Mouse (Mus musculus): ENCODE measurements around the gene E430018J23Rik. TPM values are rescaled to one million over a fixed set of nuclear protein-coding genes. Genes with fewer than 3 reads are reported as not detected.
"Not testable (repeated sequence)": the region's sequence is repeated elsewhere in the genome, so short reads cannot be mapped to it uniquely, and the experiment has no call there.

E430018J23Rik gene
- polyA plus RNA-seq, 1 experiment from 2014 or later: 3.9 TPM

DNA sequence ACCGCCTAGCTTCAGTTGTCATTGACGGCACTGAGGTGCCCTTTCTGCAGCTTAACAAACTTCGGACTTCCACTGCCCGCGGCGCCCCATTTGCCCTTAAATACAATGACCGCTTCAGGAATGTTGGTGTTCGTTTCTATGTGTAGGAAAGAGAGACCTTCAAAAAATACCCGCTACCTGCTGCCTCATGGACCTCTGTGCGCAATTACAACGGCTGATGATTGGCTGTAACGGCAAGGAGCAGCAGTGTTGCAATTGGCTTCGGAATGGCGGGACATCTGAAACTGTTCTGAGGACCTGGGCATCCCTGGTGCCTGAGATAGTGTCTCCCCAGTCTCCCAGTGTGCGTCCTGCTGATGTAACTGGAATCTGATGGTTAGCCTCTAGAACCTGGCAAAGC lies 28.8 kb upstream of the E430018J23Rik start:
- Histone ChIP-seq H3K4me2 (replicated peaks; ENCODE audit: low read depth) (peak overlapping the region; percentile 93), H3K9me3 (ENCODE audit: control insufficient read depth, low read length) (no peaks in the 10 kb centered on the region), H3K4me3 (ENCODE audit: low read depth, low read length) (peak overlapping the region; percentile 75), H3K9ac (ENCODE audit: low read length) (peak overlapping the region; percentile 83; the same call in 1 of the 2 replicates), H3K27ac (replicated peaks) (no peak overlapping the region), H3K4me1 (replicated peaks; ENCODE audit: control insufficient read depth, insufficient read depth) (peaks cover 5% of the 10 kb centered on the region; the same call in 1 of the 2 replicates), H3K27me3 (ENCODE audit: control insufficient read depth, insufficient read depth, low read length) (no peaks in the 10 kb centered on the region), H3K36me3 (ENCODE audit: control insufficient read depth, insufficient read depth, low read length) (0 out of 2 replicates have a peak, but pooled peaks cover 3% of the 10 kb centered on the region)
- DNase-seq (ENCODE audit: low spot score): no peak
- WGBS: under 1% methylated on average over 15 of the region's 15 CpGs
- TF ChIP-seq CTCF (IDR thresholded peaks at IDR 0.05; ENCODE audit: low read depth) (no peak), EP300 (optimal IDR thresholded peaks at IDR 0.05) (no peak)
- ATAC-seq (ENCODE audit: low FRiP score, low TSS enrichment): peak; percentile 41; the same call in 1 of the 2 replicates

DNA sequence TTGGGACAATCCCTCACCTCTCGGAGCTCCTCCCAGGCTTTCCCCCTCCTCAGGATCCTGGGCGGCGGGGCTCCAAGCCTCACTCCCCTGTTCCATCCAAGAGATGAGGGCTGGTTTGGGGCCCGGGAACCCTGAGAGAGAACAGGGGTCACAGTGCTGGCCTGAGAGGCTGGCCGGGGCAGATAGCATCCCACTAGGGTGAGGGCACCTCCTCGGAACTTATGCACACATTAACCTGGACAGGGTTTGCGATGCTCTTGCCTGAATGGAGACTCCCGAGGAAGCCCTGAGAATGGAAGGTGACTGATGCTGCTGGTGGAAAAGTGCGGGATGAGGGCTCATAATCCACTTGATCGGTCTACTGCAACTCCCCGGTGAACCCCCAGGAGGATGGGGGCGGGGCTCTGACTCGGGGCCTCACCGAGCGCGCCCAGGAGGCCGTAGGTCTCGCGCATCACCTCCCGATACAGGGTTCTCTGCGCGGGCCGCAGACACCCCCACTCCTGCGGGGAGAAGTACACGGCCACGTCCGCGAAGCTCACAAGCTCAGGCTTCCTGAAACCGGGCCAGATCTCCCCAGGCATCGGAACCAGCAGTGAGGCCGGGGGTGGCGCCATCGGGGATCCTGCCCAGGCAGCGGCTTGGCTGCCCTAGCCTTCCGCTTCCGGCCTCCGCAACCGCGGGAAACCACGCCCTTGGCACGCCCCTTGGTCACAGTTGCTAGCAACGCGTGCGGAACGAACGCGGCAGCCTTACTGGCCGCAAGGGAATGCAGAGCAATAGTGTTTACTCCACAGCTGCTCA lies 28.2 kb upstream of the E430018J23Rik start, which contains the start of gene Zfp688:
Gene Zfp688, minus strand, starts transcription at position 681 of the 804 bp plus-strand sequence.
- Histone ChIP-seq H3K4me1 (replicated peaks; ENCODE audit: control insufficient read depth, insufficient read depth) (peaks cover 5% of the 10 kb centered on the region; the same call in 1 of the 2 replicates), H3K9ac (ENCODE audit: low read length) (peak within 1 kb of the TSS; percentile 83), H3K27me3 (ENCODE audit: control insufficient read depth, insufficient read depth, low read length) (no peaks in the 10 kb centered on the region), H3K4me3 (ENCODE audit: low read depth, low read length) (peak within 1 kb of the TSS; percentile 75), H3K4me2 (replicated peaks; ENCODE audit: low read depth) (peak within 1 kb of the TSS; percentile 93), H3K9me3 (ENCODE audit: control insufficient read depth, low read length) (no peaks in the 10 kb centered on the region), H3K36me3 (ENCODE audit: control insufficient read depth, insufficient read depth, low read length) (0 out of 2 replicates have a peak, but pooled peaks cover 3% of the 10 kb centered on the region), H3K27ac (replicated peaks) (peak within 1 kb of the TSS; percentile 56; the same call in 1 of the 2 replicates)
- peak; percentile 97 for DNase-seq (ENCODE audit: low spot score)
- WGBS: 1% methylated on average over 47 of the region's 48 CpGs
- TF ChIP-seq EP300 (optimal IDR thresholded peaks at IDR 0.05) (no peak), CTCF (IDR thresholded peaks at IDR 0.05; ENCODE audit: low read depth) (peak; percentile 39; the same call in 1 of the 2 replicates)
- ATAC-seq (ENCODE audit: low FRiP score, low TSS enrichment): peak; percentile 96

DNA sequence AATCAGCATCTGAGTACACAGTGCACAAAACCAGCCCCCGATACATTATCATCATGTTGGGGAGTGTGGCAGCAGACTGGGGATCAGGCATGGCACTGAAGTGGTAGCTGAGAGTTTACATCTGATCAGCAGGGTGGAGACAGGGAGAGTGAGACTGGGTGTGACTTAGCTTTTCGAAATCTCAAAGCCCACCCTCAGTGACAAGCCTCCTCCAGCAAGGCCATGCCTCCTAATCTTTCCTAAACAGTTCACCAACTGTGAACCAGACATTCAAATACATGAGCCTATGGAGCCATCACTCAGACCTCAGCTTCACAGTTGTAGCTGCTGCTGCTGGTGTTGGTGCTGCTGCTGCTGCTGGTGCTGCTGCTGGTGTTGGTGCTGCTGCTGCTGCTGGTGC lies 18.0 kb upstream of the E430018J23Rik start:
- 77% methylated on average over 2 of the region's 2 CpGs for WGBS
- no peak overlapping the region for H3K4me3 ChIP-seq (ENCODE audit: low read depth, low read length)
- no peak overlapping the region for H3K4me2 ChIP-seq (replicated peaks; ENCODE audit: low read depth)
- no peak for DNase-seq (ENCODE audit: low spot score)
- H3K9ac ChIP-seq (ENCODE audit: low read length): no peak overlapping the region
- no peaks in the 10 kb centered on the region for H3K36me3 ChIP-seq (ENCODE audit: control insufficient read depth, insufficient read depth, low read length)
- no peaks in the 10 kb centered on the region for H3K9me3 ChIP-seq (ENCODE audit: control insufficient read depth, low read length)
- TF ChIP-seq CTCF (IDR thresholded peaks at IDR 0.05; ENCODE audit: low read depth) (no peak), EP300 (optimal IDR thresholded peaks at IDR 0.05) (no peak)
- ATAC-seq (ENCODE audit: low FRiP score, low TSS enrichment): no peak
- no peaks in the 10 kb centered on the region for H3K4me1 ChIP-seq (replicated peaks; ENCODE audit: control insufficient read depth, insufficient read depth)
- H3K27ac ChIP-seq (replicated peaks): no peak overlapping the region
- H3K27me3 ChIP-seq (ENCODE audit: control insufficient read depth, insufficient read depth, low read length): no peaks in the 10 kb centered on the region

DNA sequence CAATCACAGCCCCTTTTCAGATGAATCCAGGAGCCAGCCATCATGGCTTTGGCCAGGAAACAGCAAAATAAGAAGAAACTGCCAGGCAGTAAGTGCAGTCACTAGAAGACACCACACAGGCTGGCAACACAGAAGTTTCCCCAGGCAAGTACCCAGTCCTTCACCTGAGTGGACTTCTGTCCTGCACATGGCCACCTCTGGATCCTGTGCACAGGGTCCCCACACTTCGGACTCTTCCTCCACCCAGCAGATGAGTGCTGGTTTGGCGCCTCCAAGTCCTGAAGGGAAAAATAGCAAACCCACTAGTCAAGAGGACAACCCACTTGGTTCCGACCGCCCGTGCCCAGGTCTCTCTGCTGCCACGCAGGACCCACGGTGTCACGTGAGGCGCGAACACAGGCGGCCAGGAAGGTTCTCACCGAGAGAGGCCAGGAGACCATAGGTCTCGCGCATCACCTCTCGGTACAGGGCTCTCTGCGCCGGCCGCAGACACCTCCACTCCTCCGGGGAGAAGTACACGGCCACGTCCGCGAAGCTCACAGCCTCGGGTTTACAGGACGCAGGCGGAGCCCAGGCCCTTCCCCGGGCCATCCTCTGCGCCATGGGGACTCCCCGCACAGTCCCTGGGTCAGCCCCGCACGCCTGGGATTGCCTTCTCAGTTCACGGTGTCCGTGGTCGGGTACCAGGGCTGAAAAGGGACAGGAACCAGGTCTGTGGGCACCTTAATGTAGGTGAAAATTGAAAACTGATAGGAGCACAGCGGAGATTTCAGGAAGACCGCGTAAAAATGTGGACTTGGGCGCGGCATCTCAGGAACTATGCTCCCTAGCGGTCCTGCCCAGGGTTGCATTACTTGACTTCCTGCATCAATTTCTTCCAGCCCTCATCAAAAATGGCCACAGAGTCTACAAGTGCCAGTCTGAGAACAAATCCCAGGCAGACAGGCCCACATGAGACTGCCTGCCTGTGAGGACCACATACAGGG lies 12.9 kb upstream of the E430018J23Rik start, which contains the start of gene Zfp764:
Gene Zfp764, minus strand, starts transcription at position 821 of the 986 bp plus-strand sequence.
- H3K9ac ChIP-seq (ENCODE audit: low read length): peak within 1 kb of the TSS; percentile 77
- H3K36me3 ChIP-seq (ENCODE audit: control insufficient read depth, insufficient read depth, low read length); H3K27me3 ChIP-seq (ENCODE audit: control insufficient read depth, insufficient read depth, low read length); H3K9me3 ChIP-seq (ENCODE audit: control insufficient read depth, low read length); H3K4me1 ChIP-seq (replicated peaks; ENCODE audit: control insufficient read depth, insufficient read depth): not testable (repeated sequence)
- peak within 1 kb of the TSS; percentile 55 for H3K4me3 ChIP-seq (ENCODE audit: low read depth, low read length)
- peak within 1 kb of the TSS; percentile 75 for H3K4me2 ChIP-seq (replicated peaks; ENCODE audit: low read depth)
- peak within 1 kb of the TSS; percentile 67 for H3K27ac ChIP-seq (replicated peaks)
- DNase-seq (ENCODE audit: low spot score): peak; percentile 88
- peak; percentile 88 for TF ChIP-seq CTCF (IDR thresholded peaks at IDR 0.05; ENCODE audit: low read depth)
- ATAC-seq (ENCODE audit: low FRiP score, low TSS enrichment): peak; percentile 90
- WGBS: 3% methylated on average over 40 of the region's 40 CpGs

DNA sequence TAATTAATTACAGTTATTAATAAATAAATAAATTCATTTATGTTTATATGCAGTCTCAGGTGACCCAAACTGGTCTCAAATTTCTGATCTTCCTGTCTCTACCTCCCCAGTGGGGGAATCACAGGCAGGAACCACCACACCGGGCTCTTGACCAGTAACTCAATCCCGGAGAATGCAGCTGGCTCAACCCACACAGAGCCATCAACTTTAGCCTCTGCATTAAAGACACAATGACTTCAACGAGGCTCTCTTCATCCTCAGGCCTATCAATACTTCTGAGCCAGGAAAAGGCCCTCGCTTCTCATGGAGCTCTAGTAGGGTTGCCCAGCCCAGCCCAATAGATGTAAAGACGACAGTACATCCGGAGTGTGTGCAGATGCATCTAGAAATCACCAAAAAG lies 10.7 kb upstream of the E430018J23Rik start:
- not testable (repeated sequence) for H3K4me1 ChIP-seq (replicated peaks; ENCODE audit: control insufficient read depth, insufficient read depth); ATAC-seq (ENCODE audit: low FRiP score, low TSS enrichment); H3K4me3 ChIP-seq (ENCODE audit: low read depth, low read length); H3K27me3 ChIP-seq (ENCODE audit: control insufficient read depth, insufficient read depth, low read length); H3K9ac ChIP-seq (ENCODE audit: low read length); H3K36me3 ChIP-seq (ENCODE audit: control insufficient read depth, insufficient read depth, low read length); H3K4me2 ChIP-seq (replicated peaks; ENCODE audit: low read depth); H3K27ac ChIP-seq (replicated peaks); DNase-seq (ENCODE audit: low spot score); H3K9me3 ChIP-seq (ENCODE audit: control insufficient read depth, low read length)
- WGBS: 92% methylated on average over 6 of the region's 6 CpGs
